Mouse (Mus musculus) forebrain, embryonic 11.5 days (tissue): ENCODE data around the gene Rps25. TPM values are rescaled to one million over a fixed set of nuclear protein-coding genes. Genes with fewer than 3 reads are reported as not detected.

Source experiments
- ATAC-seq: fragments of 200-750 bp; cut with Nextera tagmentation; replicated peaks from 2 replicates; pipeline ENCODE4 v1.8.0; 2017; ENCODE audit warnings: moderate TSS enrichment; ENCODE audit not compliant: low FRiP score
- DNase-seq: peaks from one replicate; pipeline ENCODE4 v3.0.0-alpha.2; 2017; ENCODE audit warnings: low spot score
- H3K27ac ChIP-seq: fragments of 300-500 bp; sonication (generic); 2 replicates; pipeline ENCODE4 v1.5.1; 2014; ENCODE audit warnings: low read depth, low read length
- H3K27me3 ChIP-seq: fragments of 300-500 bp; sonication (generic); 2 replicates; pipeline ENCODE4 v1.6.1; 2014; ENCODE audit warnings: mild to moderate bottlenecking, low read length, mixed read lengths; ENCODE audit not compliant: control insufficient read depth, insufficient read depth
- H3K36me3 ChIP-seq: fragments of 300-500 bp; sonication (generic); 2 replicates; pipeline ENCODE4 v1.6.1; 2014; ENCODE audit warnings: mild to moderate bottlenecking, low read length, moderate library complexity, mixed read lengths; ENCODE audit not compliant: control insufficient read depth, insufficient read depth
- H3K4me1 ChIP-seq: fragments of 300-500 bp; sonication (generic); replicated peaks from 2 replicates; pipeline ENCODE4 v1.6.1; 2014; ENCODE audit warnings: low read length, mixed read lengths; ENCODE audit not compliant: control insufficient read depth, insufficient read depth
- H3K4me2 ChIP-seq: fragments of 300-500 bp; sonication (generic); 2 replicates; pipeline ENCODE4 v1.6.1; 2014; ENCODE audit warnings: low read depth, mild to moderate bottlenecking, low read length, moderate library complexity, mixed read lengths; ENCODE audit not compliant: severe bottlenecking
- H3K4me3 ChIP-seq: fragments of 300-500 bp; sonication (generic); 2 replicates; pipeline ENCODE4 v1.5.1; 2014; ENCODE audit warnings: low read depth, low read length
- H3K9ac ChIP-seq: fragments of 300-500 bp; sonication (generic); 2 replicates; pipeline ENCODE4 v1.6.1; 2014; ENCODE audit warnings: low read length
- H3K9me3 ChIP-seq: fragments of 300-500 bp; sonication (generic); 2 replicates; pipeline ENCODE4 v1.6.1; 2016; ENCODE audit warnings: low read length, mixed read lengths; ENCODE audit not compliant: control insufficient read depth
- WGBS: fragments of 180-500 bp; shearing (Covaris S2); extraction: QIAGEN DNeasy Blood & Tissue Kit; methylation state at CpG from one replicate; pipeline ENCODE4 v1.1.7; 2014; 5-methylcytosine and 5-hydroxymethylcytosine counted together
- polyA plus RNA-seq: library from polyadenylated mRNA; unstranded; fragments of >200 nt; fragmentation: Nextera tagmentation; extraction: Ambion mirVana; gene quantifications from 2 replicates; pipeline ENCODE4 v1.2.1, GENCODE M21; 2014

Gene Rps25
- polyA plus RNA-seq, 1 experiment from 2014 or later, result 1,699 TPM

DNA sequence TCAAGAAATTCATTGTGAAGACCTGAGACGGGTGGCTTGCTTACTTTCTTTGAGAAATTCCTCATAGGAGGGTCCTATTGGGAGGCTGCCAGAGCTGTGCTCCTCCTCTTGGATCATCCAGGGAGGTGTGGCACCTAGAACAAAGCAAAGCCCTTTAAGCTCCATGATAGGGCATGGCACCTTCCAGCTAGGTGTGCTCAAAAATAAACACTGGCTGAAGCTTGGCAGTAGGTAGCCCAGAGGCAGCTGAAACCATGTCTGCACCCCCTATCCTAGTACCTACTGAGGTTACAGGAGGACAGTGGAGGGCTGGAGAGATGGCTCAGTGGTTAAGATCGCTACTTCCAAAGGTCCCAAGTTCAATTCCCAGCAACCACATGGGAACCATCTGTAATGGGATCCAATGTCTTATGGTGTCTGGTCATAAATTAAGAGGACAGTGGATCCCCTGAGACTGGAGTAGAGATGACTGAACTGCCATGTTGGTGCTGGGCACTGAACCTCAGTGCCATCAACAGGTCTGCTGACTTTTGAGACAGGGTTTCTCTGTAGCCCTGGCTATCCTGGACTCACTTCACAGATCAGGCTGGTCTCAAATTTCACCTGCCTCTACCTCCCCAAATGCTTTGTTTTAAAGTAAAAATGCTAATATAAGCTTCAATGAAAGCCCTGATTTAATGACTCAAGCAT lies 3.9 kb downstream of the Rps25 start:
- DNase-seq (no peak), ATAC-seq (no peak)
- Histone ChIP-seq H3K27me3 (no peaks in the 10 kb centered on the region), H3K4me1 (peaks cover 4% of the 10 kb centered on the region; the same call in 1 of the 2 replicates), H3K9ac (no peak overlapping the region), H3K36me3 (peaks cover 20% of the 10 kb centered on the region; the same call in 1 of the 2 replicates), H3K27ac (no peak overlapping the region), H3K4me2 (no peak overlapping the region), H3K9me3 (no peaks in the 10 kb centered on the region), H3K4me3 (no peak overlapping the region)
- WGBS, result 87% methylated on average over 2 of the region's 2 CpGs

DNA sequence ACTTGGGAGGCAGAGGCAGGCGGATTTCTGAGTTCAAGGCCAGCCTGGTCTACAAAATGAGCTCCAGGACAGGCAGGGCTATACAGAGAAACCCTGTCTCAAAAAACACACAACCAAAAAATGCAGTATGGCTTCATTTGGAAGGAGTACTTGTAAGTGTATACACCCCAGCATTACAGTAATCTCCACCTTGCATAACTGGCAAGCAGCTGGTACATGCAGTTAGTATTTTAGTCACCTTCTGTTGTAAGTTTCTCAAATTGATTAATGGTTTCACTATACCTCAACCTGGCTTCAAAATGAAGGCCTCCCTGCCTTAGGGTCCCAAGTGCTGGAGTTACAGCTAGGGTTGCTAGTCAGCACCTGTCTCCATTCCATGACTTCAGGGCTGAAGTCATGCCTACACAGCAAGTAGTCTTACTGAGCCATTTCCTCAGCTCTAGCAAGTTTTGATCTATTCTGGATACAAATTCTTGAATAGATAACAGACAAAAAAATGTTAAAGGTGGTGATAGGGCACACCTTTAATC lies 4.7 kb downstream of the Rps25 start:
- H3K27me3 ChIP-seq, result no peaks in the 10 kb centered on the region
- no peak overlapping the region for H3K4me3 ChIP-seq
- H3K9ac ChIP-seq, result no peak overlapping the region
- peaks cover 23% of the 10 kb centered on the region; the same call in 1 of the 2 replicates for H3K36me3 ChIP-seq
- H3K9me3 ChIP-seq, result no peaks in the 10 kb centered on the region
- H3K27ac ChIP-seq, result no peak overlapping the region
- DNase-seq (no peak), ATAC-seq (no peak)
- H3K4me2 ChIP-seq, result no peak overlapping the region
- H3K4me1 ChIP-seq, result peaks cover 4% of the 10 kb centered on the region; the same call in 1 of the 2 replicates
- 93% methylated on average over 1 of the region's 1 CpGs for WGBS

DNA sequence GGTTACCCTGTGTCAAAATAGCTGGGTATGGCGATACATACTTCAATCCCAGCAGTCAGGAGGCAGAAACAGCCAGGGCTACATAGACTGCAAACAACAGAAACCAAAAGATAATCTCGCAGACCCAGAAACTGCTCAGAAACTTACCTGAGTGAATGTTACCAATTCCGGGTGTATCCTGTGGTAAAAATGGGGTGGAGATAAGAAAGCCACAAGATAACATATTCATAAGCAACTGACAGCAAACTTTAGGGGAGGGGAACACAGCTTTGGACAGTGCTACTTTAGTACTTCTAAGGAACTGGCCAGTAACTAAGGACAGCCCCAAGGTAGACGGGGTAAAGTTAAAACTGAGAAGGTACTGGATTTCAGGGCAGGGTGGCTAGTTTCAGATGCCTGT lies 5.4 kb downstream of the Rps25 start:
- Histone ChIP-seq H3K9ac (no peak overlapping the region), H3K36me3 (peaks cover 23% of the 10 kb centered on the region; the same call in 1 of the 2 replicates), H3K27ac (no peak overlapping the region), H3K9me3 (no peaks in the 10 kb centered on the region), H3K4me2 (no peak overlapping the region), H3K4me1 (peaks cover 7% of the 10 kb centered on the region; the same call in 1 of the 2 replicates), H3K27me3 (no peaks in the 10 kb centered on the region), H3K4me3 (no peak overlapping the region)
- DNase-seq (no peak), ATAC-seq (no peak)
- 89% methylated on average over 4 of the region's 4 CpGs for WGBS

DNA sequence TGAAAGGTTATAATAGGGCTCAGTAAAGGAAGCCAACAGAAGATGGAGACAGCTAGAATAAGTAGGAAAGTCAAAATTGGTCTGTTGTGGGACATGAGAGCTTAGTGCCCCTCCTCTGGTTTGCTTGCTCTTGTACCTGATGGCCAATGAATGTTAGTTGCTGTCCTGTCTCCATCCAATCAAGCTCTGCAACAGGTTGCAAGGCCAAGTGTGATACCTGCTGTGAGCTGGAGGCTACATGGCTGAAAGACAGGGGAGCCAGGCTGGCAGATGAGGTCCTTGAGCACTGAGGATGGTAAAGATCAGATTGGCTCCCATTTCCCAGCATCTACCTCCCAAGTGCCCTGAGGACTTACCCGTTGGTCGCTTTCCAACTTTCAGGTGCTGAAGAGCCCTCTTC lies 5.8 kb downstream of the Rps25 start:
- 95% methylated on average over 2 of the region's 2 CpGs for WGBS
- H3K27me3 ChIP-seq, result no peaks in the 10 kb centered on the region
- peaks cover 23% of the 10 kb centered on the region; the same call in 1 of the 2 replicates for H3K36me3 ChIP-seq
- no peaks in the 10 kb centered on the region for H3K9me3 ChIP-seq
- DNase-seq, result no peak
- peaks cover 7% of the 10 kb centered on the region; the same call in 1 of the 2 replicates for H3K4me1 ChIP-seq
- no peak for ATAC-seq
- no peak overlapping the region for H3K4me3 ChIP-seq
- no peak overlapping the region for H3K4me2 ChIP-seq
- H3K27ac ChIP-seq, result no peak overlapping the region
- no peak overlapping the region for H3K9ac ChIP-seq

DNA sequence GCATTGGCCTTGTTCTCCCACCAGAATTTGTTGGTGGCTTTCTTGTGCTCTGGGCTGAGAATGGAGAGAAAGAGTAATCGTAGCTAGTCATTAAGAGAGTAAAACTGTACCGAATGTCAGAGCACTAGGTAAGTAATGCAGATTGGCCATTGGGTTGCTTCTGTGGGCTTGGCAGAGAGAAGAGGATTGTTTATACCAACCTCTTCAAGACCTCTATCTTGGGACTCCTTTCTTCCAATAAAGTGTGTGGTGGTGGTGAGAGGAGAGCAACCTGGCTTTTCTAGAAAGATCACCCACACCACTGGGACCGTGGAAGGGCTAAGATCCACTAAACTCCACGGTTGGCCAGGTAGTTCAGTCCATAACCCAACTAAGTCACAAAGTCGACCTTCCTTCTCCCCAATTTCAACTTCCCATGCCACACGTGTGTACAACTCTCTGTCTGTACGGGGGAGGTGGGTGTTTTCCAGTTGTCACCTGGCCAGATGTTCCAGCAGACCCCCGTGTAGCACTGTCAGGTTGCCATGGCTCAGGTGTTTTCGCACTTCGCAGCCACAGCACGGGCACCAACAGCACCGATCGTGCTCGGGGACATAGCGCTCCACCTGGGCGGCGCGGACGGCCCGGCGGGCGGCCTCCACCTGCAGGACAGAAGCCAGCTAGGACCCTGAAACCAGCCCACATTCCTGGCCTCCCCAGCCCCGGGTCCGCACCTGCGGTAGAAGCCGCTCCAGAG lies 10.4 kb downstream of the Rps25 start:
- H3K4me2 ChIP-seq, result peak overlapping the region; percentile 92
- peak overlapping the region; percentile 63 for H3K9ac ChIP-seq
- H3K36me3 ChIP-seq, result peaks cover 6% of the 10 kb centered on the region; the same call in 1 of the 2 replicates
- H3K27me3 ChIP-seq, result no peaks in the 10 kb centered on the region
- H3K4me1 ChIP-seq, result 0 out of 2 replicates have a peak, but pooled peaks cover 2% of the 10 kb centered on the region
- DNase-seq (no peak), ATAC-seq (peak; percentile 71; the same call in 1 of the 2 replicates)
- H3K27ac ChIP-seq, result no peak overlapping the region
- 7% methylated on average over 26 of the region's 26 CpGs for WGBS
- H3K4me3 ChIP-seq, result peak overlapping the region; percentile 69
- no peaks in the 10 kb centered on the region for H3K9me3 ChIP-seq

DNA sequence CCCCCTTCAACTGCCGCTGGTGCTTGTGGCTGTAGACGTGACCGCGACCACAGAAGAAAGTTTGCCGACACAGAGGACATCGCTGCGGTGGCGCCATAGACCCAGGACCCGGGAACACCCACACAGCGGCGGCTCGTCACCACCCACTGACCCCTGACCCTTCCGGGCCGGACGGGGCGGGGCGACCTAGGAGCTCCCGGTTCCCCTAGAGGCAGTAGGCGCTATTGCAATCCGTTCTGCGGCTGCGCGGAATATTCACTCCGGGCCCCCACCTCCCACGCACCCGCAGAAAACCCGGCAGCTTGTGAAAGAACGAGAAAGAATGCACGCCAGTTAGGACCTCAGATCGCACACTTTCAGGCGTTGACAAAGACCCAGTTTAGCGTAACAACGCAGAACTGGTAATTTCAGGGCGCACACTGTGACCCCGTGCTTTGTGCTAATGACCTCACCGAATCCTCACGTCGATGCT lies 11.0 kb downstream of the Rps25 start:
- H3K4me1 ChIP-seq, result 0 out of 2 replicates have a peak, but pooled peaks cover 2% of the 10 kb centered on the region
- peaks cover 6% of the 10 kb centered on the region; the same call in 1 of the 2 replicates for H3K36me3 ChIP-seq
- DNase-seq (peak; percentile 95), ATAC-seq (peak; percentile 90)
- 1% methylated on average over 38 of the region's 38 CpGs for WGBS
- H3K27me3 ChIP-seq, result no peaks in the 10 kb centered on the region
- H3K4me3 ChIP-seq, result peak overlapping the region; percentile 69
- peak overlapping the region; percentile 20; the same call in 1 of the 2 replicates for H3K27ac ChIP-seq
- H3K9me3 ChIP-seq, result no peaks in the 10 kb centered on the region
- peak overlapping the region; percentile 63 for H3K9ac ChIP-seq
- peak overlapping the region; percentile 92 for H3K4me2 ChIP-seq

DNA sequence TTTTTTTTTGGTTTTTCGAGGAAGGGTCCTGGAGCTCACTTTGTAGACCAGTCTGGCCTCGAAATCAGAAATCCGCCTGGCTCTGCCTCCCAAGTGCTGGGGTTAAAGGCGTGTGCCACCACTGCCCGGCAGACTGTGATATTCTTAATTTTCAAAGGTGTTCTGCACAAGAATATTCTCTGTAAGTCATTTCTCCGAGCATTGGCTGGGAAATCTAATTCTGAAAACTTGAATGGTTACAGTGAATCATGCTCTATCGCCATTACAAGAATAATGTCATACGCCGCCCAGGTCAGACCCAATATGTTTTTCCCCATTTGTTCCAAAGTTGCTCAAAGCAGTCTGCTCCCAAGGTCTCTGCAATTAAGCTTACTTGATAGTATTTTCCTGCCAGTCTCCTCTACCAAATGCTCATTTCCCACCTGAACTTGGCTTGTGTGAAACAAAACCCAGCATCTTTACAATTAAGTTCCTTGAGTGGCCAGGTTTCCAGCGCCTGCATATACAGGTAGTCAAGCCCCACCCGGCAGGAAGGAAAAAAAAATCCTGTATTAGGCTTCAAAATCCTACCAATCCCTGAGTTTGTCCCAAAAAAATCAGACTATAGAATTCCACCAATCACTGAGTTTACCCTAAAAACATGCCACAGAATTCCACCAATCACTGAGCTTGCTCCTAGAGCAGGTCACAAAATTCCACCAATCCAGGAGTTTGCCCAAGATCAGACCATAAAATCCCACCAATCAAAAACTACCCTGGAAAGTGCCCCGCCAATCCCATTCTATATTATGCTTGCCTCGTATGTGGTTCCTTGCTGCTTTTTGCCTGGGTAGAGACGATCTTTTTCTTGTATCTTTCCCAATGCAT lies 11.8 kb downstream of the Rps25 start, which contains the start of gene Ccdc84:
TSS of gene Ccdc84 (minus strand) at position 51 of the 867 bp plus-strand sequence.
- no peak for ATAC-seq
- WGBS, result 82% methylated on average over 14 of the region's 14 CpGs
- Histone ChIP-seq H3K36me3 (peaks cover 3% of the 10 kb centered on the region; the same call in 1 of the 2 replicates), H3K4me3 (peak within 1 kb of the TSS; percentile 69), H3K9ac (peak within 1 kb of the TSS; percentile 63), H3K4me1 (0 out of 2 replicates have a peak, but pooled peaks cover 2% of the 10 kb centered on the region), H3K27ac (peak within 1 kb of the TSS; percentile 20; the same call in 1 of the 2 replicates), H3K4me2 (peak within 1 kb of the TSS; percentile 92), H3K27me3 (no peaks in the 10 kb centered on the region), H3K9me3 (no peaks in the 10 kb centered on the region)
- no peak for DNase-seq
